Mouse (Mus musculus) embryonic facial prominence, embryonic 14.5 days (tissue): ENCODE data around the gene Paqr3. TPM values are rescaled to one million over a fixed set of nuclear protein-coding genes. Genes with fewer than 3 reads are reported as not detected.

Source experiments
- ATAC-seq: fragments of 200-750 bp; cut with Nextera tagmentation; 2 replicates; pipeline ENCODE4 v1.8.0; 2017; ENCODE audit warnings: low read depth, moderate number of reproducible peaks, moderate TSS enrichment
- DNase-seq: peaks from one replicate; pipeline ENCODE4 v3.0.0-alpha.2; 2015; ENCODE audit warnings: low spot score
- H3K27ac ChIP-seq: fragments of 300-500 bp; sonication (generic); replicated peaks from 2 replicates; pipeline ENCODE4 v1.5.1; 2014; ENCODE audit warnings: low read depth, mild to moderate bottlenecking, low read length, moderate library complexity
- H3K27me3 ChIP-seq: fragments of 300-500 bp; sonication (generic); replicated peaks from 2 replicates; pipeline ENCODE4 v1.6.1; 2014; ENCODE audit warnings: low read length; ENCODE audit not compliant: control insufficient read depth, insufficient read depth
- H3K36me3 ChIP-seq: fragments of 300-500 bp; sonication (generic); 2 replicates; pipeline ENCODE4 v1.6.1; 2014; ENCODE audit warnings: low read length, mixed read lengths; ENCODE audit not compliant: control insufficient read depth, insufficient read depth
- H3K4me1 ChIP-seq: fragments of 300-500 bp; sonication (generic); 2 replicates; pipeline ENCODE4 v1.6.1; 2014; ENCODE audit warnings: antibody characterized with exemption, low read length; ENCODE audit not compliant: control insufficient read depth, insufficient read depth
- H3K4me2 ChIP-seq: fragments of 300-500 bp; sonication (generic); 2 replicates; pipeline ENCODE4 v1.6.1; 2014; ENCODE audit warnings: low read depth, mild to moderate bottlenecking, low read length, moderate library complexity, mixed read lengths
- H3K4me3 ChIP-seq: fragments of 300-500 bp; sonication (generic); 2 replicates; pipeline ENCODE4 v1.5.1; 2014; ENCODE audit warnings: low read depth, mild to moderate bottlenecking, low read length
- H3K9ac ChIP-seq: fragments of 300-500 bp; sonication (generic); 2 replicates; pipeline ENCODE4 v1.6.1; 2014; ENCODE audit warnings: low read depth, mild to moderate bottlenecking, low read length, moderate library complexity, mixed read lengths
- H3K9me3 ChIP-seq: fragments of 300-500 bp; sonication (generic); 2 replicates; pipeline ENCODE4 v1.6.1; 2016; ENCODE audit warnings: low read length; ENCODE audit not compliant: control insufficient read depth
- WGBS: fragments of 180-500 bp; shearing (Covaris S2); extraction: QIAGEN DNeasy Blood & Tissue Kit; methylation state at CpG from one replicate; pipeline ENCODE4 v1.1.7; 2014; 5-methylcytosine and 5-hydroxymethylcytosine counted together
- polyA plus RNA-seq: library from polyadenylated mRNA; unstranded; fragments of >200 nt; fragmentation: Nextera tagmentation; extraction: Ambion mirVana; gene quantifications from 2 replicates; pipeline ENCODE4 v1.2.1, GENCODE M21; 2014

The Paqr3 gene
- polyA plus RNA-seq, 1 experiment from 2014 or later = 3.5 TPM

DNA sequence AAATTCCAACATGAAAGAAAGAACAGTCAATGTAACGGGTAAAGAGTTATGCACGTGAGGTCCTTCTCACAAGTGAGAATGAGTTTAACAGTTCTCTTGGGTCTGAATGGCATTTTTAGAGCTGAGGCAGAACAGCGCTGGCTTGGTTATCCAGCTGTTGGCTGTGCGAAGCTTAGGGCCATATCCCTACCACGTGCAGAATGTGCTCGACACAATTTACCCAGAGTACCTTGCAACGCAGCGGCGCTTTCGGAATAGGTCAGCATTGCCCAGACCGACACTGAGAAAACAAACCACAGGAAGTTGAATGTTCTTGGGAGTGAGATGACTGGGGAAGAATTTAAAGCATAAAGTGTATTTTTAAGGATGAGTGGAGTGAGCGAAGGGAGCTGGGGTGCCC is 13.6 kb upstream of the Paqr3 start:
- no peak for DNase-seq
- 77% methylated on average over 12 of the region's 12 CpGs for WGBS
- no peak for ATAC-seq

DNA sequence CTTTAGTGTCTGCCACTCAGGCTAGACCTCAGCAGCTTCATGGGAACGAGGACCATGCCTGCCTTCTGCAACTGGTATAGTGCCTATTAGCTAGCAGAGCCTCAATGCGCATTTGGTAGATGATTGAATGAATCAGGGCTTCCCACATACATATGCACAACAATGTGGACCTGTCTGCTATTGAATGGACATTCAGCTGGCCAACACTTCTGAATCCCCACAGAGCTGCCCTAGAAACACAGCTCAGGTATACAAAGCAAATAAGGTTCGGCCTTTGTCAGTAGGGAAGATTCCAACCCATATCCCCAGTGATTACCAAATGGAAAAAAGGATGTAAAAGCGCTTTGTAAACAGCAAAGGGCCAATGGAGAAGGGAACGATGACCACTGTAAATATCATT is 699 bp downstream of the Paqr3 start:
- 0 out of 2 replicates have a peak, but pooled peaks cover 3% of the 10 kb centered on the region for H3K36me3 ChIP-seq
- DNase-seq = no peak
- no peaks in the 10 kb centered on the region for H3K9me3 ChIP-seq

More for the DNA sequence above, 13.6 kb upstream of the Paqr3 start:
- no peak overlapping the region for H3K4me3 ChIP-seq
- H3K9ac ChIP-seq = no peak overlapping the region
- H3K4me1 ChIP-seq = no peaks in the 10 kb centered on the region
- H3K4me2 ChIP-seq = no peak overlapping the region
- H3K27me3 ChIP-seq = no peaks in the 10 kb centered on the region
- H3K36me3 ChIP-seq = no peaks in the 10 kb centered on the region
- no peak overlapping the region for H3K27ac ChIP-seq
- H3K9me3 ChIP-seq = no peaks in the 10 kb centered on the region

DNA sequence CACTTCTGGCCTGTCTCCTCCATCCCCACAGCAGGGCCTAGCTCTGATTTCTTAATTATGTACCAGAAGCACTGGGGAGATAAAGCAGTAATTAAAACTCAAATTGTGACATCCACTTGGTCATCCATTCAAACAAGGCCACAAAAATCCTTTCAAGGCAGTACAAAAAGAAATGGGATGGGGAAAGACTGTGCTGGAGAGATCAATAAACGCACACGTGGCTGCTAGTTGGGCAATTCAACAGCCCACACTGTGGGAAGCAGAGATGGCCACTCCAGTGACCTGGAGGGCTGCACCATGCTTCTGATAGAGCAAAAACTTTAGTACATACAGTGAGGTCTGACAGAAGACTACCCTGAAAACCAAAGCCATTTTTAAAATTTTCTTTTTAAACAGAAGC is 1.3 kb downstream of the Paqr3 start:
- peaks cover 6% of the 10 kb centered on the region; the same call in 1 of the 2 replicates for H3K4me1 ChIP-seq
- no peak for ATAC-seq
- peak overlapping the region; percentile 80; the same call in 1 of the 2 replicates for H3K4me2 ChIP-seq
- H3K4me3 ChIP-seq = no peak overlapping the region
- no peak for DNase-seq
- no peaks in the 10 kb centered on the region for H3K9me3 ChIP-seq
- 0 out of 2 replicates have a peak, but pooled peaks cover 3% of the 10 kb centered on the region for H3K36me3 ChIP-seq
- no peak overlapping the region for H3K27ac ChIP-seq
- 52% methylated on average over 2 of the region's 2 CpGs for WGBS
- H3K27me3 ChIP-seq = no peaks in the 10 kb centered on the region
- H3K9ac ChIP-seq = no peak overlapping the region

More for the DNA sequence above, 699 bp downstream of the Paqr3 start:
- 16% methylated on average over 5 of the region's 5 CpGs for WGBS
- Histone ChIP-seq H3K9ac (peak overlapping the region; percentile 77), H3K4me2 (peak overlapping the region; percentile 80), H3K4me3 (peak overlapping the region; percentile 72), H3K4me1 (peaks cover 6% of the 10 kb centered on the region; the same call in 1 of the 2 replicates), H3K27me3 (no peaks in the 10 kb centered on the region), H3K27ac (no peak overlapping the region)
- no peak for ATAC-seq

DNA sequence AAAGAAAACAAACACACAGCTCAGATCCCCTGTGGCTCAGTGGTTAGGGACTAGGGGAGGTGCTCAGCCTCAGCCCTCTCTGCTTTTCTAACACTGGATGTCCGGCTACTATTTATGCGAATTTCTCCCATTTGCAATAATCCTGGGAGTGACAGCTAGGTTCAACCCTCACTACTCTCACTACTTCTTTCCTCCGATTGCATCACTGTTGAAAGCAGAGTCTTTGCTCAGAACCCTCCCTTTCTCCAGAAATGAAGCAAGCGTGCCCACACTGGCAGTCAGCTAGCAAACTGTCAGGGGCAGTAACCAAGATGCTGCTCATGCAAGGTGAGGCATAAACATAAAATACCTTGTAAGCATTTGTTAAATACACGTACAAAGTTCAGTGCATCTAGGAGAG is 3.1 kb downstream of the Paqr3 start:
- no peak overlapping the region for H3K4me3 ChIP-seq
- H3K4me2 ChIP-seq = no peak overlapping the region
- no peak overlapping the region for H3K9ac ChIP-seq
- WGBS = 87% methylated on average over 5 of the region's 5 CpGs
- no peaks in the 10 kb centered on the region for H3K9me3 ChIP-seq
- ATAC-seq = no peak
- no peak for DNase-seq
- peaks cover 6% of the 10 kb centered on the region; the same call in 1 of the 2 replicates for H3K4me1 ChIP-seq
- H3K27ac ChIP-seq = no peak overlapping the region
- H3K36me3 ChIP-seq = 0 out of 2 replicates have a peak, but pooled peaks cover 3% of the 10 kb centered on the region
- H3K27me3 ChIP-seq = no peaks in the 10 kb centered on the region

DNA sequence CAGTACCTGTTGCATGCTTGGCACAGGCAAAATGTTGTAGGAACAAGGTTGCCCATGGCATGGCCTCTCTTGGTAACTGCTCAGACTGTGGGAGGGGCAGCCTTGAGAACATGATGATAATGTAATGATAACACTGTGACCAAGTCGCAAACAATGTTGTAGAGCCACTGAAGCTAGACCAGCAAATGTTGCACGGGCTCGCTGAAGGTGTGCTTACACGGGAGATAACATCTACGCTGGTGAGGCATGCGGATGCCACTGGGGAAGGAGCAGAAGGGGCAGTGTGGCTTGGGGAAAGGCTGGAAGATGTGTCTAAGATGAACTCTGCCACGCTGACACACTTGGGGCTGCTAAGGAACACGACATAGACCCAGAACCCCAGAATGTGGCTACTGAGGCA is 11.4 kb downstream of the Paqr3 start:
- H3K9ac ChIP-seq = no peak overlapping the region
- no peak overlapping the region for H3K4me2 ChIP-seq
- H3K9me3 ChIP-seq = no peaks in the 10 kb centered on the region
- H3K4me1 ChIP-seq = no peaks in the 10 kb centered on the region
- no peaks in the 10 kb centered on the region for H3K36me3 ChIP-seq
- no peak overlapping the region for H3K4me3 ChIP-seq
- no peak overlapping the region for H3K27ac ChIP-seq
- H3K27me3 ChIP-seq = no peaks in the 10 kb centered on the region
- DNase-seq (no peak), ATAC-seq (no peak)
- WGBS = 95% methylated on average over 8 of the region's 8 CpGs

DNA sequence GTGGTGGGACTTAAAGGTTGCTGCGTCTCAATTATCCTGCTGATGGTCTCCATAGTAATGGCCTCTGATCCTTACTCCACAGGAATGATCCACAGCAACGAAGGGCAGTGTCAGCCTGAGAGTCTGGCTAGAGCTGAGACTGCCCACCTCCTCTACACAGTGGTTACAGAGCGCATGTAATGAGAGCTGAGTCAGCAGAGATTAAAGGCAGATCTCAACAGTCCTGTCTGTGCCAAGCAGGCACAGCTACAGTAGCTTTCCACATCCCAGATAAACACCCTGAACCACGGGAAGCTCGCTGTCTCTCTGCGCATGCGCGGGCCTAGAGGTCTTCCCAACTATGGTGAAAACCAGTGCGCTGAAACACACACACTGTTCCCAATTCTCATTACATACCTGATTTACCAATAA is 13.8 kb downstream of the Paqr3 start:
- no peak overlapping the region for H3K9ac ChIP-seq
- H3K4me2 ChIP-seq = no peak overlapping the region
- WGBS = 68% methylated on average over 9 of the region's 9 CpGs
- no peaks in the 10 kb centered on the region for H3K4me1 ChIP-seq
- H3K27ac ChIP-seq = no peak overlapping the region
- H3K9me3 ChIP-seq = no peaks in the 10 kb centered on the region
- H3K4me3 ChIP-seq = no peak overlapping the region
- H3K36me3 ChIP-seq = no peaks in the 10 kb centered on the region
- ATAC-seq = 0 out of 2 replicates have a peak, but pooled peaks have one; percentile 62
- no peaks in the 10 kb centered on the region for H3K27me3 ChIP-seq
- DNase-seq = no peak

DNA sequence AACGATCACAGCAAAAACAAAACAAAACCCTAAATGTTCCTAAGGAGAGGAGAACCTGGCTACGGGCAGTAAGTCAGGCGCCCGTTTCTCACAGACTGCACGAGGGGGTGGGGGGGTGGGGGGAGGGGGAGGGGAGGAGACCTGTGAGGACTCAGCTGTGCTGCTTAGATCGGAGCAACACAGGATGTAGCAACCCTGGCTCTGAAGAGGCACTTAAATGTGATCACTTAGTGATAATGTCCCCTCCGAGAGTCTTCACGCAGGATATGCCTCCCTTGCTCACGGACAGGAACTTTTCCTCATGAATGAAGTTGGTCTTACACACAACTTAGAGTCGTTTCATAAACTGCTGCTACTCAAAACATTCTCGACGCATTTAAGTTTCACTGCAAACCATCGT is 16.1 kb downstream of the Paqr3 start:
- H3K9me3 ChIP-seq = no peaks in the 10 kb centered on the region
- no peaks in the 10 kb centered on the region for H3K36me3 ChIP-seq
- no peak overlapping the region for H3K4me3 ChIP-seq
- H3K9ac ChIP-seq = no peak overlapping the region
- no peaks in the 10 kb centered on the region for H3K4me1 ChIP-seq
- H3K27me3 ChIP-seq = no peaks in the 10 kb centered on the region
- WGBS = 66% methylated on average over 12 of the region's 13 CpGs
- DNase-seq (no peak), ATAC-seq (no peak)
- H3K4me2 ChIP-seq = no peak overlapping the region
- H3K27ac ChIP-seq = no peak overlapping the region

DNA sequence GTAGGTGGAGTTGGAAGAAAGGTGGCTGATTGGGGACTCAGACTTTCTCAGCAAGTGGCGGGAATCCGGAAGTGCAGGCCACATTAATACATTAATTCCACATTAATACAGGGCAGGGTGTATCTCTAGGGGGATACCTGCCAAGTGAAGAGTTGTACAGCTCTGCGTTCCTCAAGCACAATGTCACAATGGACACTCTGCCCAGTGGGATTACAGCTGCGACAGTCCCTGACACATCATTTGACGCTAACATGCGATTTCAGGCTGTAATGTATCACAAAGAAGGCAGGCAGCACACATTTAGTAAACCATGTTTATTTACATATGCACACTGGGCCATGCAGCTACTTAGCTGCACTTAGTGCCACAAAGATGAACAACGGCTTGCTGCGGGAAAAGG is 18.4 kb downstream of the Paqr3 start:
- Histone ChIP-seq H3K9ac (no peak overlapping the region), H3K4me3 (no peak overlapping the region), H3K9me3 (no peaks in the 10 kb centered on the region), H3K27me3 (no peaks in the 10 kb centered on the region), H3K27ac (no peak overlapping the region), H3K4me2 (no peak overlapping the region), H3K4me1 (no peaks in the 10 kb centered on the region), H3K36me3 (peaks cover 4% of the 10 kb centered on the region; the same call in 1 of the 2 replicates)
- WGBS = 78% methylated on average over 8 of the region's 8 CpGs
- DNase-seq (no peak), ATAC-seq (no peak)

DNA sequence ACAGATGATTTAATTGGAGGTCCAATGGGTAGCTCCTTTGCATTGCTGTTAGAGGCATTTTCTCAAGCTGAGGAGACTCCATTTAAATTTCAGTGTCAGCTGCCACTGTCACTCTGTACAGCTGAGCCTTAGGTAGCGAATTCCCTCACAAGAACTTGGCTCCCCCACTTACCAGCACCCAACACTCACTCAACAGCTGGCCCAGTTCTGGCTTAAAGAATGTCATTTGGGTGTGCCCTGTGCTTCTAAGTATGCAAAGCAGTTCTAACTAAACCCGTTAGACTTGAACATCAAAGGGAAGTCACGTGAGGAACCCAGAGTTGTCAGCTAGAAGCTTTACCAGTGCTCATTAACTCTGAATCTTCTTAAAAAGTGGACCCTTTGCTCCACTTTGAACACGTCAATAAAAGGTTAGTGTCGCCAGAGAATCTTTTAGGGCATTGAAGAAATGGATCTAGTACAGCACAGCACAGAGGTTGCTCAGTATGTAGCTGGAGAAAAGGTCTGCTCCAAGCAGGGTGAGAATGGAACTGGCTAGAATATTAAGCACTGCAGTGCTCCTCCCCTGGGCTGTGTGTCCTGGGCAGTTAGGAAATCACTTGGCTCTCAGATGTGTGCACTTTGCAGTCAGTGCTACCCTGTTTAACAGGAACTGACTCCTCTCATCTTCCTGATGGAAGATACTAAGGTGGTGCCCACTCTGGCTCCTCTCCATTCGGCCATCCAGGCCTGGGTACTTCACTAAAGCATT is 21.2 kb downstream of the Paqr3 start:
- Histone ChIP-seq H3K27me3 (no peaks in the 10 kb centered on the region), H3K4me3 (no peak overlapping the region), H3K9ac (no peak overlapping the region), H3K27ac (no peak overlapping the region), H3K36me3 (peaks cover 29% of the 10 kb centered on the region), H3K9me3 (no peaks in the 10 kb centered on the region), H3K4me2 (no peak overlapping the region), H3K4me1 (no peaks in the 10 kb centered on the region)
- WGBS = 73% methylated on average over 6 of the region's 6 CpGs
- DNase-seq (peak; percentile 81), ATAC-seq (peak; percentile 83)
